Mouse (Mus musculus) brain, embryonic 14.5 days (tissue): ENCODE measurements around the gene Avpr1a.
A peak's percentile ranks its signal among the peaks of the same experiment; 100 is the strongest.

Experiments
- CTCF ChIP-seq: fragments of 200-500 bp; IDR thresholded peaks from 2 replicates; pipeline ENCODE4 v1.5.1; 2012; ENCODE audit warnings: inconsistent platforms, mild to moderate bottlenecking, moderate library complexity, borderline replicate concordance; ENCODE audit not compliant: insufficient read depth, insufficient read length; ENCODE audit errors: extremely low read depth
- POLR2A ChIP-seq: fragments of 200-500 bp; IDR thresholded peaks from 2 replicates; pipeline ENCODE4 v1.6.1; 2012; ENCODE audit warnings: mild to moderate bottlenecking, inconsistent platforms, borderline replicate concordance; ENCODE audit not compliant: poor library complexity, insufficient read depth, insufficient read length, severe bottlenecking; ENCODE audit errors: extremely low read depth

DNA sequence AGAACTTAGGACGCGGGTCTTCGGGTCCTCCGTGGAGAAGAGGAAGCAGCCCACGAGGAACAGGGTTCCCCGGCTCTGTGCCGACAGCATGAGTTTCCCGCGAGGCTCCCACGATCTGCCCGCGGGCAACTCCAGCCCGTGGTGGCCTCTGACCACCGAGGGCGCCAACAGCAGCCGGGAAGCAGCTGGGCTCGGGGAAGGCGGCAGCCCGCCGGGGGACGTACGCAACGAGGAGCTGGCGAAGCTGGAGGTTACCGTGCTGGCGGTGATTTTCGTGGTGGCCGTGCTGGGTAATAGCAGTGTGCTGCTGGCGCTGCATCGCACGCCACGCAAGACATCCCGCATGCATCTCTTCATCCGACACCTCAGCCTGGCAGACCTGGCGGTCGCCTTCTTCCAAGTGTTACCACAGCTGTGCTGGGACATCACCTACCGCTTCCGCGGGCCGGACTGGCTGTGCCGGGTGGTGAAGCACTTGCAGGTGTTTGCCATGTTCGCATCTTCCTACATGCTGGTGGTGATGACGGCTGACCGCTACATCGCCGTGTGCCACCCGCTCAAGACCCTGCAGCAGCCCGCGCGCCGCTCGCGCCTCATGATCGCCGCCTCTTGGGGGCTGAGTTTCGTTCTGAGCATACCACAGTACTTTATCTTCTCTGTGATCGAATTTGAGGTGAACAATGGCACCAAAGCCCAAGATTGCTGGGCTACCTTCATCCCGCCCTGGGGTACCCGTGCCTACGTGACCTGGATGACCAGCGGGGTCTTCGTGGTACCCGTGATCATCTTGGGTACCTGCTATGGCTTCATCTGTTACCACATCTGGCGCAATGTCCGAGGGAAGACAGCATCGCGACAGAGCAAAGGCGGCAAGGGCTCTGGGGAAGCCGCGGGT is 665 bp downstream of the Avpr1a start:
- TF ChIP-seq CTCF (peak; percentile 14; the same call in 1 of the 2 replicates), POLR2A (no peak)
